Mouse (Mus musculus) hindbrain, embryonic 16.5 days (tissue): ENCODE results near the gene Serpinc1. TPM values are rescaled to one million over a fixed set of nuclear protein-coding genes. Genes with fewer than 3 reads are reported as not detected.
"Not testable (repeated sequence)": the region's sequence is repeated elsewhere in the genome, so short reads cannot be mapped to it uniquely, and the experiment has no call there.

Experiments
- ATAC-seq: fragments of 200-750 bp; cut with Nextera tagmentation; 2 replicates; pipeline ENCODE4 v1.8.0; 2017; ENCODE audit warnings: moderate TSS enrichment, moderate library complexity
- H3K27ac ChIP-seq: fragments of 300-500 bp; sonication (generic); 2 replicates; pipeline ENCODE4 v1.5.1; 2014; ENCODE audit warnings: low read depth, mild to moderate bottlenecking, control low read depth, low read length, moderate library complexity
- H3K27me3 ChIP-seq: fragments of 300-500 bp; sonication (generic); replicated peaks from 2 replicates; pipeline ENCODE4 v1.6.1; 2014; ENCODE audit warnings: low read length; ENCODE audit not compliant: control insufficient read depth, insufficient read depth
- H3K36me3 ChIP-seq: fragments of 300-500 bp; sonication (generic); 2 replicates; pipeline ENCODE4 v1.6.1; 2014; ENCODE audit warnings: mild to moderate bottlenecking, low read length, moderate library complexity, mixed read lengths; ENCODE audit not compliant: control insufficient read depth, insufficient read depth
- H3K4me1 ChIP-seq: fragments of 300-500 bp; sonication (generic); 2 replicates; pipeline ENCODE4 v1.6.1; 2014; ENCODE audit warnings: low read depth, low read length; ENCODE audit not compliant: control insufficient read depth, insufficient read depth
- H3K4me2 ChIP-seq: fragments of 300-500 bp; sonication (generic); 2 replicates; pipeline ENCODE4 v1.6.1; 2014; ENCODE audit warnings: mild to moderate bottlenecking, low read length, control low read depth, moderate library complexity
- H3K4me3 ChIP-seq: fragments of 300-500 bp; sonication (generic); 2 replicates; pipeline ENCODE4 v1.5.1; 2014; ENCODE audit warnings: mild to moderate bottlenecking, low read length, control low read depth, moderate library complexity
- H3K9ac ChIP-seq: fragments of 300-500 bp; sonication (generic); 2 replicates; pipeline ENCODE4 v1.6.1; 2014; ENCODE audit warnings: low read depth, mild to moderate bottlenecking, control low read depth, low read length, moderate library complexity
- H3K9me3 ChIP-seq: fragments of 300-500 bp; sonication (generic); 2 replicates; pipeline ENCODE4 v1.6.1; 2014; ENCODE audit warnings: mild to moderate bottlenecking, low read length, moderate library complexity; ENCODE audit not compliant: control insufficient read depth
- WGBS: fragments of 180-500 bp; shearing (Covaris S2); extraction: QIAGEN DNeasy Blood & Tissue Kit; methylation state at CpG from one replicate; pipeline ENCODE4 v1.1.7; 2014; 5-methylcytosine and 5-hydroxymethylcytosine counted together
- polyA plus RNA-seq: library from polyadenylated mRNA; unstranded; fragments of >200 nt; fragmentation: Nextera tagmentation; extraction: Ambion mirVana; gene quantifications from 2 replicates; pipeline ENCODE4 v1.2.1, GENCODE M21; 2015

The Serpinc1 gene
- polyA plus RNA-seq, 1 experiment from 2014 or later: 3.1 TPM

DNA sequence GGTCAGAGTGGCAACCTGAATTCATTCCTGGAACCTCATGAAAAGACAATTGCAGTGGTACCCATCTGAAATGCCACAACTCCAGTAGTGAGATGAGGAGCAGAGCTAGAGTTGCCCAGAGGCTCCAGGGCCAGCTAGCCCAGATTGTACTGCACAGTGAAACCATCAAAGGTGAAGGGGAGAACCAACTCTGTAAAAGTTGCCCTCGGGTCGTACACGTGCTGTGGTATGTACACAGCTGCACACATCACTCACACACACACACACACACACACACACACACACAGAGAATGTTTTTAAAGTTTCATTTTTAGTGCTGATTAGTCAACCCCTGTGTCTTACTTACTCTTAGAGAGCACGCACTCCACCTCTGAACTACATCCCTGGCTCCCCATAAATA, 3.0 kb downstream of the Serpinc1 start:
- H3K36me3 ChIP-seq: no peaks in the 10 kb centered on the region
- no peaks in the 10 kb centered on the region for H3K4me1 ChIP-seq
- H3K27me3 ChIP-seq: no peaks in the 10 kb centered on the region
- H3K9ac ChIP-seq: no peak overlapping the region
- H3K4me3 ChIP-seq: no peak overlapping the region
- 96% methylated on average over 4 of the region's 4 CpGs for WGBS
- no peak overlapping the region for H3K4me2 ChIP-seq
- no peak for ATAC-seq
- H3K9me3 ChIP-seq: no peaks in the 10 kb centered on the region
- no peak overlapping the region for H3K27ac ChIP-seq

GRCm38 (mm10) chr1:160982887-160983286, 4.5 kb downstream of the Serpinc1 start:
- no peak for ATAC-seq
- Histone ChIP-seq H3K36me3 (no peaks in the 10 kb centered on the region), H3K9ac (no peak overlapping the region), H3K27me3 (no peaks in the 10 kb centered on the region), H3K27ac (no peak overlapping the region), H3K4me3 (no peak overlapping the region), H3K4me1 (no peaks in the 10 kb centered on the region), H3K4me2 (no peak overlapping the region), H3K9me3 (no peaks in the 10 kb centered on the region)
- WGBS: 72% methylated on average over 3 of the region's 3 CpGs

DNA sequence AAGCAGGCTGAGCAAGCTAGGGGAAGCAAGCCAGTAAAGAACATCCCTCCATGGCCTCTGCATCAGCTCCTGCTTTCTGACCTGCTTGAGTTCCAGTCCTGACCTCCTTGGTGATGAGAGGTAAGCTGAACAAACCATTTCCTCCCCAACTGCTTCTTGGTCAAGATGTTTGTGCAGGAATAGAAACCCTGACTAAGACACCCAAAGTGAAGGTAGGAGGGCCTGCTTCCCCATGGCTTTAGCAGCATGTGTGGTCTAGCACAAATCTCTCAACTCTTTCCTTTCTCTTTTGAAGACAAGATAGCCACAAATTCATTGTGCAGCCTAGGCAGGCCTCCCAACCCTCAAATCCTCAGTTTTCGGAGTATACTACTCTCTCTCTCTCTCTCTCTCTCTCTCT, 6.3 kb downstream of the Serpinc1 start:
- not testable (repeated sequence) for ATAC-seq, H3K27me3 ChIP-seq, H3K4me2 ChIP-seq, H3K9me3 ChIP-seq, H3K4me3 ChIP-seq, H3K4me1 ChIP-seq, H3K9ac ChIP-seq, H3K27ac ChIP-seq, H3K36me3 ChIP-seq
- 83% methylated on average over 1 of the region's 1 CpGs for WGBS

DNA sequence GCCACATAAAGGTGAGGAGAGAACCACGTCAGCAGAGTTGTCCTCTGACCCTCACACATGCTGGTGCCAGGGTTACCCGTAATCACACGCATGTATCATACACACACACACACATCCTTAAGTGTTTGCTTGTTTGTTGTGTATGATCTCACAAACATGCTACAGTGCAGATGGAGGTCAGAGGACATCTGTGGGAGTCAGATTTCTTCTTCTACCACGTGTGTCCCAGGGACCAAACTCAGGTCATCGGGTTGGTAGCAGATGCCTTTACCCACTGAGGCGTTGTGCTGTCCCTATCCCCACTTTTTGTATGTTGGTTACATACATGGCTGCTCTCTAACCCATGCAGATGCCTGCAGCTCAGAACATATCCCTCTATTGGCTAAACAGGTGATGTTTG, 7.1 kb downstream of the Serpinc1 start:
- no peaks in the 10 kb centered on the region for H3K27me3 ChIP-seq
- WGBS: 90% methylated on average over 6 of the region's 6 CpGs
- H3K4me2 ChIP-seq: no peak overlapping the region
- no peak overlapping the region for H3K27ac ChIP-seq
- no peaks in the 10 kb centered on the region for H3K9me3 ChIP-seq
- H3K9ac ChIP-seq: no peak overlapping the region
- H3K4me3 ChIP-seq: no peak overlapping the region
- H3K36me3 ChIP-seq: no peaks in the 10 kb centered on the region
- H3K4me1 ChIP-seq: no peaks in the 10 kb centered on the region
- ATAC-seq: no peak

- no peaks in the 10 kb centered on the region for H3K27me3 ChIP-seq
- 86% methylated on average over 17 of the region's 17 CpGs for WGBS
- no peaks in the 10 kb centered on the region for H3K36me3 ChIP-seq
- H3K4me2 ChIP-seq: no peak overlapping the region
- no peaks in the 10 kb centered on the region for H3K4me1 ChIP-seq
- no peaks in the 10 kb centered on the region for H3K9me3 ChIP-seq
- ATAC-seq: no peak
- H3K4me3 ChIP-seq: no peak overlapping the region
- no peak overlapping the region for H3K9ac ChIP-seq
- no peak overlapping the region for H3K27ac ChIP-seq
Observed at GRCm38 (mm10) chr1:160986881-160987635, 8.7 kb downstream of the Serpinc1 start.

DNA sequence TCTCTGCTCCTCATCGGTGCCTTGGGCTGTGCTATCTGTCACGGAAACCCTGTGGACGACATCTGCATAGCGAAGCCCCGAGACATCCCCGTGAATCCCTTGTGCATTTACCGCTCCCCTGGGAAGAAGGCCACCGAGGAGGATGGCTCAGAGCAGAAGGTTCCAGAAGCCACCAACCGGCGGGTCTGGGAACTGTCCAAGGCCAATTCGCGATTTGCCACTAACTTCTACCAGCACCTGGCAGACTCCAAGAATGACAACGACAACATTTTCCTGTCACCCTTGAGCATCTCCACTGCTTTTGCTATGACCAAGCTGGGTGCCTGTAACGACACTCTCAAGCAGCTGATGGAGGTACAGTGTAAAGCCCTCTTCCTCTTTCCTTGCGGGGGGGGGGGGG, 11.0 kb downstream of the Serpinc1 start:
- 85% methylated on average over 15 of the region's 15 CpGs for WGBS
- H3K4me1 ChIP-seq: no peaks in the 10 kb centered on the region
- no peak overlapping the region for H3K4me2 ChIP-seq
- ATAC-seq: no peak
- no peaks in the 10 kb centered on the region for H3K36me3 ChIP-seq
- no peaks in the 10 kb centered on the region for H3K27me3 ChIP-seq
- H3K27ac ChIP-seq: no peak overlapping the region
- no peak overlapping the region for H3K4me3 ChIP-seq
- no peaks in the 10 kb centered on the region for H3K9me3 ChIP-seq
- no peak overlapping the region for H3K9ac ChIP-seq

DNA sequence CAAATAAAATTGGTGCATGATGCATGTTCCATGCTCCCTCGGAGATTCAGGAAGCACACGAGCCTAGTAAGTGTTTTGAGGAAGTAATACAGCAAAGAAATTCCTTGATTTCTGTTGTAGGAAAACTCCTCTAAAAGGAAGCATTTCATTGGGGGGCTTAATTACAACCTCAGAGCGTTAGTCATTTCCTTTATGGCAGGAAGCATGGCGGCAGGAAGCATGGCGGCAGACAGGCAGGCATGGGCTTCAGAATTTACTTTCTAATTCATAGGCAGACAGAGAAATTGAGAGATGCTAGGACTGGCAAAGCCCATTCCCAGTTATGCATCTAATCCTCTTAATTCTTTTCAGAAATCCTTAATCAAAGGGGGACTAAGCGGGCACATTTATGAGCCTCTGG, 15.5 kb downstream of the Serpinc1 start:
- Histone ChIP-seq H3K4me3 (no peak overlapping the region), H3K9ac (no peak overlapping the region), H3K4me2 (no peak overlapping the region), H3K27me3 (no peaks in the 10 kb centered on the region), H3K36me3 (no peaks in the 10 kb centered on the region), H3K27ac (no peak overlapping the region), H3K4me1 (no peaks in the 10 kb centered on the region), H3K9me3 (no peaks in the 10 kb centered on the region)
- ATAC-seq: no peak
- 91% methylated on average over 6 of the region's 6 CpGs for WGBS

DNA sequence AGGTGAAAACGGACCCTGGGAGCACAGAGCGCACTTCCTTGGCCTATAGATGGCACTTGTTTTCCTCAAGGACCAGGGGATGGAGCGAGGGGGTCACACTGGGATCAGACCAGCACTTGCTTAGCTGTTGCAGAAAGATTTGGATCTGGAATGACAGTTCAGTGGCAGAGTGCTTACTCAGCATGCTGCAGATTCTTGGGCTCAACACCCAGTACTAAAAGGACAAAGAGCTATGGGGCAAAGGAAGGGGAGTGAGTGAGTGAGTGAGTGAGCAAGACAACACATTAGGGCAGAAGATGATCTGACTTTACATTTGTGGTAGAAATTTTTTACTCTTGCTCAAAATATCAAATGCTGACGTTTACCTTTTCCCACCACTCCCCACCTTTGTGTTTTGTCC, 26.6 kb downstream of the Serpinc1 start:
- Histone ChIP-seq H3K4me3 (no peak overlapping the region), H3K9me3 (no peaks in the 10 kb centered on the region), H3K4me2 (no peak overlapping the region), H3K4me1 (no peaks in the 10 kb centered on the region), H3K9ac (no peak overlapping the region), H3K36me3 (no peaks in the 10 kb centered on the region), H3K27me3 (no peaks in the 10 kb centered on the region), H3K27ac (no peak overlapping the region)
- 74% methylated on average over 4 of the region's 4 CpGs for WGBS
- ATAC-seq: no peak

DNA sequence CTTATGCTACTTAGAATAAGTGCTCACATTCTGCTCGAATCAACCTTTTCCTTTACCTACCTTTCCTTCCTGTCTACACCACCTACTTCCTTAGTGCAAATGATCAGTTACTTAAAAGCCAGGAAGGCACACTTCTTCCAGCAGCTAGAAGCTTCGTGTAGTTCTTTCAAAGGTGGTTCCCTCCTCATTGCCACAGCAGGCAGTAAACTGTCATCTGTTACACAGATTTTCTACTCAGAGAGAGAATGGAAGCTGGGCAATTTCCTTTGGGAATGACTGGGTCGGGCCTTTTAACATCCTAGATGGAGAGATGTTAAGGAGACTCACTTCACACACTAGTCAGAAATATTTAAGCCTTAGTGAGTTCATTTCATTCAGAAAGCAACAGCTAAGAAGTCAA, 27.1 kb downstream of the Serpinc1 start:
- H3K27ac ChIP-seq: no peak overlapping the region

More for the DNA sequence above, 27.1 kb downstream of the Serpinc1 start:
- no peak for ATAC-seq
- WGBS: 77% methylated on average over 3 of the region's 3 CpGs
- no peaks in the 10 kb centered on the region for H3K4me1 ChIP-seq
- H3K9ac ChIP-seq: no peak overlapping the region
- no peaks in the 10 kb centered on the region for H3K27me3 ChIP-seq
- no peak overlapping the region for H3K4me2 ChIP-seq
- no peak overlapping the region for H3K4me3 ChIP-seq
- H3K9me3 ChIP-seq: no peaks in the 10 kb centered on the region
- 0 out of 2 replicates have a peak, but pooled peaks cover 2% of the 10 kb centered on the region for H3K36me3 ChIP-seq
